Mouse (Mus musculus): ENCODE data around the gene Efna5.

DNA sequence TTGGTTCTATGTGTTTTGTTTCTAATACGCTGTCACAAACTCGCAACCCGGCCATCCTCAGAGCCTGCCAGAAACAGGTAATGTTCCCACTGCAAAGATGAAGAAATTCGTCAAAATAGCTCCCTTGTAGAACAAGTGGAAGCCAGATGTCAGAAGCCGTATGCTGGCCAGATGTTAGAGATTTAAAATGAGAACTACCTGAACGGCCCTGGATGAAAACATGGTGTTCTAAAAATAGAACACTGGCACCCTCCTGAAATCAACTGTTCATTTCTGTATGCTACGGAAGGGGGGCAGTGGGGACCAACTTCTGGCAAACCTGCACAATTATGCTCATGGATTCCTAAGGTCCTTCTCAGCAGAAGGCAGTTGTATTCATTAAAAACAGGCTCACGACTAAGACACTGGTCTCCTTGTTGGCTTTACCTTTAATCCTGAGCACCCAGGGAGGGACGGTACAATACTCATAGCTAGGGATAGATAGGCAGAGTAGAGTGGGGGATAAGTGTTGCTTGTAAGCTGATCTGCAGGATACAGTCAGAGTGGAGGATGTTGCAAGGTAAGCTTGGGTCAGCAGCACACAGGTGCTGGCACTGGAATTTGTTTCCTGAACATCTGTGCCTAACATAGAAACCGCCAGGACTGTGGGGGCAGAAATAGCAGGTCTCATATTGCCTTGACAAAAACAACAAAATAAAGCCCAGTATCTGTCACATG lies 151.2 kb downstream of the Efna5 start:
- TF ChIP-seq CTCF (IDR thresholded peaks at IDR 0.05; ENCODE audit: borderline replicate concordance, control insufficient read depth, extremely low read depth, insufficient read depth, low read length, poor library complexity) (no peak), POLR2A (IDR thresholded peaks at IDR 0.05; ENCODE audit: control insufficient read depth, extremely low read depth, insufficient read depth, low read length, poor library complexity) (no peak)
